Mouse (Mus musculus): Measurements from ENCODE around the gene Cenpp. TPM values are rescaled to one million over a fixed set of nuclear protein-coding genes. Genes with fewer than 3 reads are reported as not detected.
"Not testable (repeated sequence)": the region's sequence is repeated elsewhere in the genome, so short reads cannot be mapped to it uniquely, and the experiment has no call there.

Cenpp gene
- total and polyA plus RNA-seq, 2 experiments from 2014 or later = 6.9 to 9.0 TPM

- WGBS = 36% methylated on average over 4 of the region's 4 CpGs
- peak; percentile 1 for DNase-seq
- no peaks in the 10 kb centered on the region for H3K36me3 ChIP-seq (ENCODE audit: insufficient read depth)
Observed at GRCm38 (mm10) chr13:49607714-49608113, 44.9 kb downstream of the Cenpp start, which contains the start of gene Ogn. Gene Ogn (plus strand): TSS chr13:49608046.

GRCm38 (mm10) chr13:49603603-49604002 is 49.0 kb downstream of the Cenpp start:
- DNase-seq (no peak), ATAC-seq (no peak)
- H3K9ac ChIP-seq = no peak overlapping the region
- no peak overlapping the region for H3K27ac ChIP-seq (ENCODE audit: low read depth, low read length)
- no peaks in the 10 kb centered on the region for H3K4me1 ChIP-seq (ENCODE audit: insufficient read depth)
- H3K27me3 ChIP-seq (ENCODE audit: insufficient read depth, low read length) = no peaks in the 10 kb centered on the region
- no peaks in the 10 kb centered on the region for H3K9me3 ChIP-seq (ENCODE audit: low read length)
- no peak for TF ChIP-seq CTCF (IDR thresholded peaks at IDR 0.05; ENCODE audit: low read depth)
- H3K4me3 ChIP-seq (ENCODE audit: low read depth, low read length) = no peak overlapping the region
- H3K36me3 ChIP-seq (ENCODE audit: insufficient read depth) = no peaks in the 10 kb centered on the region
- H3K4me2 ChIP-seq (ENCODE audit: low read depth) = no peak overlapping the region

More at GRCm38 (mm10) chr13:49607714-49608113, 44.9 kb downstream of the Cenpp start, which contains the start of gene Ogn:
- Histone ChIP-seq H3K27me3 (ENCODE audit: insufficient read depth, low read length) (no peaks in the 10 kb centered on the region), H3K4me1 (ENCODE audit: insufficient read depth) (no peaks in the 10 kb centered on the region), H3K9me3 (ENCODE audit: low read length) (no peaks in the 10 kb centered on the region), H3K4me2 (ENCODE audit: low read depth) (no peak within 1 kb of the TSS), H3K9ac (no peak within 1 kb of the TSS), H3K4me3 (ENCODE audit: low read depth, low read length) (no peak within 1 kb of the TSS), H3K27ac (ENCODE audit: low read depth, low read length) (no peak within 1 kb of the TSS)
- no peak for TF ChIP-seq CTCF (IDR thresholded peaks at IDR 0.05; ENCODE audit: low read depth)
- no peak for ATAC-seq

GRCm38 (mm10) chr13:49602541-49602940 is 50.0 kb downstream of the Cenpp start:
- H3K27ac ChIP-seq (ENCODE audit: low read depth, low read length); ATAC-seq; DNase-seq; H3K27me3 ChIP-seq (ENCODE audit: insufficient read depth, low read length); H3K4me1 ChIP-seq (ENCODE audit: insufficient read depth); H3K36me3 ChIP-seq (ENCODE audit: insufficient read depth); H3K9me3 ChIP-seq (ENCODE audit: low read length); H3K9ac ChIP-seq; H3K4me3 ChIP-seq (ENCODE audit: low read depth, low read length); H3K4me2 ChIP-seq (ENCODE audit: low read depth): not testable (repeated sequence)
- WGBS = 23% methylated on average over 2 of the region's 2 CpGs

GRCm38 (mm10) chr13:49586062-49586461 is 66.5 kb downstream of the Cenpp start:
- H3K27ac ChIP-seq (ENCODE audit: low read depth, low read length) = no peak overlapping the region
- DNase-seq = no peak
- no peak overlapping the region for H3K4me3 ChIP-seq (ENCODE audit: low read depth, low read length)
- WGBS = 96% methylated on average over 6 of the region's 6 CpGs
- no peaks in the 10 kb centered on the region for H3K4me1 ChIP-seq (ENCODE audit: insufficient read depth)
- no peak overlapping the region for H3K9ac ChIP-seq
- no peaks in the 10 kb centered on the region for H3K36me3 ChIP-seq (ENCODE audit: insufficient read depth)
- no peak for TF ChIP-seq CTCF (IDR thresholded peaks at IDR 0.05; ENCODE audit: low read depth)
- H3K9me3 ChIP-seq (ENCODE audit: low read length) = no peaks in the 10 kb centered on the region
- H3K4me2 ChIP-seq (ENCODE audit: low read depth) = no peak overlapping the region
- H3K27me3 ChIP-seq (ENCODE audit: insufficient read depth, low read length) = no peaks in the 10 kb centered on the region
- no peak for ATAC-seq

- DNase-seq = peak; percentile 4
- no peak for TF ChIP-seq CTCF (IDR thresholded peaks at IDR 0.05; ENCODE audit: low read depth)
- WGBS = 73% methylated on average over 8 of the region's 8 CpGs
- no peak overlapping the region for H3K27ac ChIP-seq (ENCODE audit: low read depth, low read length)
- H3K9me3 ChIP-seq (ENCODE audit: low read length) = no peaks in the 10 kb centered on the region
- ATAC-seq = no peak
- H3K9ac ChIP-seq = no peak overlapping the region
- no peak overlapping the region for H3K4me3 ChIP-seq (ENCODE audit: low read depth, low read length)
- H3K36me3 ChIP-seq (ENCODE audit: insufficient read depth) = no peaks in the 10 kb centered on the region
- no peaks in the 10 kb centered on the region for H3K27me3 ChIP-seq (ENCODE audit: insufficient read depth, low read length)
- no peaks in the 10 kb centered on the region for H3K4me1 ChIP-seq (ENCODE audit: insufficient read depth)
- H3K4me2 ChIP-seq (ENCODE audit: low read depth) = no peak overlapping the region
Observed at GRCm38 (mm10) chr13:49584307-49585005, 68.1 kb downstream of the Cenpp start.

- H3K36me3 ChIP-seq (ENCODE audit: insufficient read depth) = no peaks in the 10 kb centered on the region
- H3K9ac ChIP-seq = no peak overlapping the region
- H3K4me3 ChIP-seq (ENCODE audit: low read depth, low read length) = no peak overlapping the region
- no peak for ATAC-seq
- no peak for TF ChIP-seq CTCF (IDR thresholded peaks at IDR 0.05; ENCODE audit: low read depth)
- no peaks in the 10 kb centered on the region for H3K27me3 ChIP-seq (ENCODE audit: insufficient read depth, low read length)
- no peaks in the 10 kb centered on the region for H3K9me3 ChIP-seq (ENCODE audit: low read length)
- no peak for DNase-seq
- no peak overlapping the region for H3K4me2 ChIP-seq (ENCODE audit: low read depth)
- H3K27ac ChIP-seq (ENCODE audit: low read depth, low read length) = no peak overlapping the region
- no peaks in the 10 kb centered on the region for H3K4me1 ChIP-seq (ENCODE audit: insufficient read depth)
Observed at GRCm38 (mm10) chr13:49583859-49584258, 68.7 kb downstream of the Cenpp start.

- no peaks in the 10 kb centered on the region for H3K4me1 ChIP-seq (ENCODE audit: insufficient read depth)
- H3K36me3 ChIP-seq (ENCODE audit: insufficient read depth) = no peaks in the 10 kb centered on the region
- no peak within 1 kb of the TSS for H3K9ac ChIP-seq
- ATAC-seq (no peak), DNase-seq (no peak)
- no peak for TF ChIP-seq CTCF (IDR thresholded peaks at IDR 0.05; ENCODE audit: low read depth)
- H3K27ac ChIP-seq (ENCODE audit: low read depth, low read length) = no peak within 1 kb of the TSS
- 59% methylated on average over 8 of the region's 8 CpGs for WGBS
- no peaks in the 10 kb centered on the region for H3K27me3 ChIP-seq (ENCODE audit: insufficient read depth, low read length)
- H3K4me2 ChIP-seq (ENCODE audit: low read depth) = no peak within 1 kb of the TSS
- no peaks in the 10 kb centered on the region for H3K9me3 ChIP-seq (ENCODE audit: low read length)
- no peak within 1 kb of the TSS for H3K4me3 ChIP-seq (ENCODE audit: low read depth, low read length)
Observed at GRCm38 (mm10) chr13:49581541-49582530, 70.7 kb downstream of the Cenpp start, which contains the start of gene Omd. Gene Omd (plus strand): TSS chr13:49582462.

All from forebrain, postnatal 0 days (tissue).